Mouse (Mus musculus) ovary, postnatal 14 days (tissue): ENCODE measurements around the gene Plcb2.

Experiments
- DNase-seq: peaks from one replicate; pipeline ENCODE4 v3.0.0; 2022; ENCODE audit warnings: low spot score

Plcb2 gene

GRCm38 (mm10) chr2:118686693-118687092 is 41.5 kb downstream of the Plcb2 start:
- no peak for DNase-seq

DNA sequence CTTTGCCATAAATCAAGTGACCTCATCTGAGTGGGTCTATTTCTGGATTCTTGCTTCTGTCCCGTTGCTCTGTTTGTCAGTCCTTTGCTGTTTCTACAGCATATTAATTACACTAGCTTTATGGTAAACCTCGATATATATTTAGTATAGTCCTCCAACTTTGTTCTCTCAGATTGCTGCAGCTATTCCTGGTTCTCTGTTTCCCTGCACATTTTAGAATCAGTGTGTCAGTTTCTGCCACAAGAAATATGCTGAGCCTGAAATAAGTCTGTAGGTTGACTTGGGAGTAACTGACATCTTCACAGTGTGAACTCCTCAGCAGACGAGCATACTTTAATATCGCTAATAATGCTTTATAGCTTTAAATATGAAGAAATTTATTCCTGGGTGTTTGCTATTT is 43.1 kb downstream of the Plcb2 start:
- DNase-seq = no peak

DNA sequence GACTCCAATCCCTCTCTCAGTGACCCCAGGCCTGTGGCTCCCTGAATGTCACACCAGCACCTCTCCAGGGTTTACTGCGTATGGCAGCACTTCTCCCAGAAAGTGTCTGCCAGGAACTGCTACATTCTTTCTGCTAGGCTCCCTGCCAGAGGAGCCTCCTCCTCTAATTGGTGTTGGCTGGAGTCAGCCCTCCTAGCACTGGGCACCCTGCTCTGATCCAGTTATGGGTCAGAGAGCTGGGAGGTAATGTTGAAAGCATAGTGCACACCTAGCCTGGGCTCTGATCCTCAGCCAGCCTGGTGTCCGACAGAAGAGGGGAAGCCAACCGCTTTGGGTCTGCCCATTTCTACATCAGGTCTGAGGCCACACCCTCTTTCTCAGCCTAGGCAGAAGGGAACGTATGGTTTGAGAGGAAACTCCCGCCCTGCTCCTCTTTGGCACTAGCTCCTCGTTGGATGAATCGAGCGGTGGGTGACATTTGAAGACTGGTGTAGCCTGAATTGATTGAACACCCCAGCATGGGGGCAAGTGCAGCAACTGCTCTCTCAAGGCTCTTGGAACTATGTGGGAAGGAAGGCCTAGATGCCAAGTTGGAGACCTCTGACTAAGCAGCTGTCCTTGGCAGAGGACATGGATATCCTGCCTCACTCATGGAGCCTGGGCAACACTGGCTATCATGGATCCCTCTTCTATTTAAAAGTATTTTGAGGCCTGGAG is 45.5 kb downstream of the Plcb2 start:
- DNase-seq = no peak

- DNase-seq = no peak
These were observed 47.3 kb downstream of the Plcb2 start for GRCm38 (mm10) chr2:118680926-118681325.

DNA sequence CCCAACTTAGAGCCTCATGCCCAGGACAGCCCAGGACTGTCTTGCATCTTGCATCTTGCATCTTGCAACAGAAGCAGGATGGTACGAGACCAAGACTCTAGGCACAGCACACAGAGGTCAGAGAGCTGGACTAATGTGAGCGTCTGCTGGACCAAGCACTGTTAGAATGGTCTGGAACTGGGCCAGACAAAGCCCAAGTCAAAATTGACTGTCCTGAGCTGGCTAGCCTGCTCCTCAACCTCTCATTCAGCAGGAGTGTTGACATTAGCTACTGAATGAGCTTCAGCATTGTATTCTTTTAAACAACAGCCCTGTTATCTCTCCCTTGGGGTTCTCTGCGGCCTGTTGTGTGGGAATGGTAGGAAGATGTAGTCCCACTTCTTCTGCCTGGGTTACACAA is 48.7 kb downstream of the Plcb2 start:
- DNase-seq = no peak

- DNase-seq = no peak
These were observed 50.4 kb downstream of the Plcb2 start for GRCm38 (mm10) chr2:118677817-118678216.

GRCm38 (mm10) chr2:118676839-118677741 is 51.1 kb downstream of the Plcb2 start:
- no peak for DNase-seq

DNA sequence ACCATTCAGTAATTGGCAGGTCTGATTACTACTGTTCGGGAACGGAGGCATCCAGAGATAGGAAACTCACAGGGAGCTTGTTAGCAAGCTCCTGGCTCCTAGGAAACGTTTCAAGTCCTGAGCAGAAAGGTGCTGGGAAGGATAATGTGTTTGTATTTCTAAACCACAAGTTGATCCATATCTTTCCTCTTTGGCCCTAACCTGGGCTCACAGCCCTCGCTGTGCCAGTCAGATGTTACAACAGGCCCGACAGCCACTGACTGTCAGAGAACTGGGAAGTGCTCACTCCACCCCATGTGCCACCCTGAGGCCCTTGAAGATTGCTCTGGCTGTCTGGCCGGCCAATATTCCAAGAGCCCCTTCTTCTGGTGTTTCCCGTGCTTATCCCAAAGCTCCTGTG is 53.7 kb downstream of the Plcb2 start:
- no peak for DNase-seq

GRCm38 (mm10) chr2:118673686-118674465 is 54.4 kb downstream of the Plcb2 start:
- DNase-seq = no peak

- no peak for DNase-seq
These were observed 56.5 kb downstream of the Plcb2 start for GRCm38 (mm10) chr2:118671728-118672127.

DNA sequence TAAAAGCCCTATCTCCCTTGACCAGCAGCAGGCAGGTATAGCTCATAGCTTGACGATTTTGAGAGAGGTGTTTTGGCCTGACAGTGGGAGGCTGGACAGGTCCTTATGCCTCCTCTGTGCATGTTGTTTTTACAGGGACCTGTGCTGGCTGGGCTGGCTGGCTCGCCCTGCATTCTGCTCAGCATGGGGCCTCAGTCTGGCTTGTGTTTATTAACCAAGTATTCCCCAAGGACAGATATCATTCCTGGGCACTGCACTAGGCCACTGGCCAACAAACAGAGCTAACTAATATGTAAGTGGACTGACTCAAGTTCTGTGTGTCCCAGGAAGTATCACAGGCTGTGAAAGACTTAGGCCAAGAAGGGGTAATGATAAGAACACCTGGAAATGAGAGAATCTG is 58.5 kb downstream of the Plcb2 start:
- no peak for DNase-seq

- DNase-seq = no peak
These were observed 59.0 kb downstream of the Plcb2 start for GRCm38 (mm10) chr2:118669245-118669644.

DNA sequence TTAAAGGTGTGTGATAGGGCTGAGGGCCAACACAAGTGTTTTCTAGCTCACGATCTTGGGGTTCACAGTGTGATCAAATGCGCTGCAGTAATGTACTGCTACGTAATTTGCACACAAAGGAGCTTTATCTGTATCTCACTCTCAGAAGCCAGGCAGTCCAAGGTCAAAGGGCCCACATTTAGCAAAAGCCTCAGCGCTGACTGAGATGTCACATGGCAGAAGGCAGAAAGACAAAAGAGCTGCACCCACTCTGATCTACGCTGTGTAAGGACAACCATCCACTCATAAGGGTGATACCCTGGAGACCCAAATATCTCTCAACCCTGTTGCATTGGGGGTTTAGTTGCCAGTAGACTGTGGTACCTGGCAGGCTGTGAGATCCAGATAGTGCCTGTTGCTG is 61.1 kb downstream of the Plcb2 start:
- DNase-seq = no peak

DNA sequence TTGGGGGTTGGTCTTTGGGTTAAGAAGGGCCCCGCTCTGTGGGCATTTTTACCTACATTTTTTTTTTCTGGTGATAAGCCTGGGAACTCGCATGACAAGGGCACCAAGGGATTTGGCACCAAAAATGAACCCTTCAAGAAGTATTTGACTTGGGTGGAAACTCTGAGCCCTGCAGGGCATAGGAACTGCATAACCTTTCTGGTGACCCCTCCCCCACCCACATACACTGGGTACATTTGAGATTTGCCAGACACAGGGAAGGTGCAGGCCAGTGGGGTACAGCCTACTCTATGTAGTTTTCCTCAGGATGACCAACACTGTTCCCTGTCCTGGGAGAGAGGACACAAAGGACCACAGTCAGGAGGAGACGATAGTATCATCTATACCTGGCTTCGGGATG is 62.6 kb downstream of the Plcb2 start:
- DNase-seq = no peak

DNA sequence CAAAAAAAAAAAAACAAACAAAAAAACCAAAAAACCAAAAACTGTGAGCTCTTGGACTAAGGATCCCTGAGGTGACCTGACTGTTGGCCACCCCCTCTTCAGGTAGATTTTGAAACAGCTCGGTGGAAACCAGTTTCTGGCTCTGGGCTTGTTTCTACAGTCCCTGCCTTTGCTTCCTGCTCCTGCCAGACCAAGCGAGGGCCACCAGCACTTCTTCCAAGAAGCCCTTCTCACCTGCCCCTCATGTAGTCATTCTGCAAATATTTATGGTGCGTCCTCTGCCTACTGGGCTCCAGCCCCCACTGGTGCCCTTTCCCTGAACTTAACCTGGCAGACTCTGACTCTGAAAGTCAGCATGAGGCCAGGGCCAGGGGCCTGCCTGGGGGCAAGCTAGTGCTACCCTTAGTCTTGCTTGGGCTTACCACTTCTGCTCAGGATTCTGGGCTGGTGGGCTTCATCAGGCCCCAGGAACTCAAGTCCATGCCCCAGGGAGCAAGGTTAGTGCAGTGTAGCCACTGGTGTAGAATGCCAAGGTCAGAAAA is 63.2 kb downstream of the Plcb2 start:
- no peak for DNase-seq

GRCm38 (mm10) chr2:118663804-118664766 is 64.2 kb downstream of the Plcb2 start:
- DNase-seq = no peak

- no peak for DNase-seq
These were observed 65.1 kb downstream of the Plcb2 start, which contains the start of gene Pak6 for GRCm38 (mm10) chr2:118662902-118663803. TSS of gene Pak6 (plus strand) at chr2:118663303.

DNA sequence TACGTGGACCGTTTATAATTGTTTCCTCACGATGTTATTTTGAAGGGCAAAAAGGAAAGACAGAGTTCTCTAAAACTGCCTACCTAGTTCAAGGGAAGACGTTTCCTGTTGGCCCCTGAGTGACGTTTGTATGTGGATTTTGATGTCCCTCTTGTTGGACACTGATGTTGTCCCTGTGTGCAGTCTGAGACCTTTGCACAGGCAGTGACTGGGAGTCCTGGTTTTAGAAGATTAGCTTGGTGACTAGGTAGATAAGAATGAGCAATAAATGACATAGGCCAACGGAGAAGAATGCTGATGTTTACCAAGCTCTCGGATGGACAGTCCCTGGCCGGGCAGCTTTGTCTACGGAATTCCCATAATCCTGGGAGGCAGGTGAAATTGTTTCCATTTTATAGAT is 66.3 kb downstream of the Plcb2 start:
- DNase-seq = no peak

GRCm38 (mm10) chr2:118659998-118660452 is 68.2 kb downstream of the Plcb2 start:
- peak; percentile 41 for DNase-seq

GRCm38 (mm10) chr2:118659493-118659892 is 68.7 kb downstream of the Plcb2 start:
- DNase-seq = no peak
